Mouse (Mus musculus) gastrocnemius, postnatal 36 days (tissue): ENCODE measurements around the gene Ppp6r1. TPM values are rescaled to one million over a fixed set of nuclear protein-coding genes. Genes with fewer than 3 reads are reported as not detected.

Experiments used
- DNase-seq, 2 experiments: peaks; one replicate each; pipeline ENCODE4 v3.0.0; 2022
- intact Hi-C: fragments of 180-260 bp; cut with DNase I; formaldehyde crosslinking; loops from one replicate; pipeline ENCODE4 v1.15.1; 2025
- total RNA-seq, 2 experiments: library from RNA; stranded (reverse); gene quantifications; 2 replicates each; pipeline ENCODE4 v1.2.3; 2021

Gene Ppp6r1
- total RNA-seq, 2 experiments from 2014 or later: 40.2 to 42.4 TPM

- intact Hi-C loops: no loop called here
- no peak for DNase-seq
These were observed 1.2 kb upstream of the Ppp6r1 start for GRCm38 (mm10) chr7:4659911-4660443.

DNA sequence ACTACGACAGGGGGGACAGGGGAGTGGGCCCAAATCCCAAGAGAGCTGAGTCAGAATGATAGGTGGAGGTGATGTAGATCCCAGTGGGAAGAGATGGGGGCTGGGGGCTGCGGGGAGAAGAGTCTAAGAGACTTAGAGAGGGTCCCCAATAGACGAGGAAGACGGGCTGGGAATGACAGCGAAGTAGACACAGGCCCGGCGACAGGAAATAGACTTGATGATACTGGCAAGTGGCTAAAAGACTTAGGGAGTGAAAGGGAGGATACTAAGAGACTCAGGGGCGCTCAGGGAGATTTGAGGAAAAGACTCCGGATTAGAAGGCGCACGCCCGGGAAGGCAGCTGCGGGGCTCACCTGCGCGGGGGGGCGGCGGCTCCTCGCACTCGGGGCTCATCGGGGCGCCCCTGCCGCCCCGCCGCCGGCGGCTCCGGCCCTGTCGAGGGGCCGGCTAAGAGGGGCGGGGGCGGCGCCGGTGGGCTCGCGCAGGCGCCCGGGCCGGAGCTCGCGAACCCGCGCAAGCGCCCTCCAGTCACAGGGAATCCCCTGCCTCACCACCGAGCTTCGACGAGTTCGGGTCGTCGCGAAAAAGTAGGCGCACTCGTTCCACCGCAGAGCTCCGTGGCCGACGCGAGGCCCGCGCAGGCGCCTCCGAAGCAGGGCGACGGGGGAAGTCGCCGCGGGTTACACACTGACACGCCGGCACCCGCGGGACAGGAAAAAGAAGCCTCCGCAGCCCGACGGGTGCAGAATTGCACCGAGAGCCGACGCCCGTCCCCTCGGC is 501 bp downstream of the Ppp6r1 start:
- no peak for DNase-seq
- intact Hi-C loops: no loop called here

DNA sequence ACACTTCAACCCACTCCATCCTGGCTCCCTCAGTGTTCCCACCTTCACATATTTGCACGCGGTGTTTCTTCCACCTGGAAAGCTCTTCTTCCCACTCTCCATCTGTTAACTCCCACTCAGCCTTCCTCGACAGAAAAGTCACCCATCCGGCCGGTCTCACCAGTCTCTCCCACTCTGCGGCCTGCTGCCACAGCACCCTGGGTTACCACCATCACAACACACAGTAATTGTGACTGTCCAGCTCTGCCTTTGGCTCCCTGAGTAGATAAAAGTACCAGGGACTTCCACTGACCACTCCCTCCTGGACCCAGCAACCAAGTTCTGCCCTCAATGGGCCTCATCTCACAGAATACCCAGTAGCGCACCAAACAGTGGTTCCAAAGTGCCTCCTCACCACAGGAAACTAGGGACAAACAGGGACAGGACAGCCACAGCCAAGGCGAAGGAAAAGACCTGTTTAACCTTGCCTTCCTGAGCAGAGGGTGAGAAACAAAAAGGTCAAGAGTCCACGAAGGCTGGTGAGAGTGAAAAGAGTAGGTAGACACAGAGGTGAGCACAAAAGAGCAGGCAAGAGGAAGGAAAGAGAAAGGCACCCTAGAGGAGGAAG is 1.2 kb downstream of the Ppp6r1 start:
- intact Hi-C loops: no loop called here
- no peak for DNase-seq

GRCm38 (mm10) chr7:4656818-4657217 is 2.0 kb downstream of the Ppp6r1 start:
- intact Hi-C loops: no loop called here
- DNase-seq: no peak

GRCm38 (mm10) chr7:4655916-4656315 is 2.9 kb downstream of the Ppp6r1 start:
- intact Hi-C loops: no loop called here
- no peak for DNase-seq

- intact Hi-C loops: no loop called here
- no peak for DNase-seq
These were observed 3.4 kb downstream of the Ppp6r1 start for GRCm38 (mm10) chr7:4655393-4655792.

- intact Hi-C loops: no loop called here
- no peak for DNase-seq
These were observed 4.6 kb downstream of the Ppp6r1 start for GRCm38 (mm10) chr7:4654221-4654620.

DNA sequence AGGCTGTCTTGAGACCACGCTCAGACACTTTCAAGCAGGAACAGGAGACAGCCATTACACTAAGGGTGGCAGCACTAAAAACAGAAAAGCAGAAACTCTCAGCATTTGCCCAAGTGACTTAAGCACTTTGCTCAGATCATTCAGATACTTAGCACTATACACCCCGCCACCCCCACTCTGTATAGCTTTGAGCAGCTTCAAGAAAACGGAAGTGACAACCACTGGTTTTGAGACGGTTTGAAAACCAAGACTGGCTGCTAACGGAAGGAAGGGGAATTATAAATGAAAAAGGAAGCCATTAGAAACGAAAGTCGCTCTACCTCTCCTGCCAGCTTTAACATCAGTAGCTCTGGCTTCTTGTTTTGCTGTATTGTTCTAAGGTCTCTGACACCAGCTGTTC is 5.0 kb downstream of the Ppp6r1 start:
- intact Hi-C loops: no loop called here
- DNase-seq: no peak

GRCm38 (mm10) chr7:4653351-4653750 is 5.5 kb downstream of the Ppp6r1 start:
- DNase-seq: no peak
- intact Hi-C loops: no loop called here

DNA sequence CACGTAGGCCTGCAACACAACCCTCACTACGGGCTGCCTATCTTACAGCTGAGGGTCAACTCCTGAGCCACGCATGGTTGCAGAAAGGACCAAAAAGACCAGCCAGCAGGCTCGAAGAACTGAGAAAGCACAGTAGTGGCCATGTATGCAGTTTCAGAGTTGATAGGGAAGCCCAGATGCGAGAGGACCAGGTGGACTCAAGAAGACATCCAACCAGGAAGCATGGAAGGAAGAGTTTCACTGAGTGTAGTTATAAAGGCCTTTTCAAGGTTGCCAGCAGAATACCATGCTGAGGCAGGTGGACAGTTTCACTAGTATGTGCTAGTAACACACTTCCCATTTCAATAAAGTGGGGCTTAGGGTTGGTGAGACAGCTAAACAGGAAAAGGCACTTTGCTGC is 6.1 kb downstream of the Ppp6r1 start:
- no peak for DNase-seq
- intact Hi-C loops: no loop called here

DNA sequence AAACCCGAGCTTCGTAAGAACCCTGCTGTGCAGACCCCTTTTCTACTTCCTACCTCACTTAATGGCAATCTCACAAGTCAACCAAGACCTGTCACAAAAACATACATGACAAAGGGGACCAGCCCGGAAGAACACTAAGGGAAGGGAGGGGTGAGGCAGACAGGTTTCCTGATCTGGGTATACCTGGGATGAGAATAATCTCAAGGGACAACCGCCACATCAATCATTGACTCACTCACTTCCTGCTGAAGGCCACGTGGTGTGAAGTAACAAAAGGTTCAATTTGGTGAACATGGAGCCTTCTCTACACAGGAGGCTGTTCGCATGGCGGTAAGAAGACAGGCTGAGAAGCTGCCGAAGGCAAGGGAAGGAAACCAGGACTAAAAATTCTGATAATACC is 7.2 kb downstream of the Ppp6r1 start:
- no peak for DNase-seq
- intact Hi-C loops: no loop called here

GRCm38 (mm10) chr7:4647992-4648391 is 10.8 kb downstream of the Ppp6r1 start:
- DNase-seq: no peak
- intact Hi-C loops: no loop called here

DNA sequence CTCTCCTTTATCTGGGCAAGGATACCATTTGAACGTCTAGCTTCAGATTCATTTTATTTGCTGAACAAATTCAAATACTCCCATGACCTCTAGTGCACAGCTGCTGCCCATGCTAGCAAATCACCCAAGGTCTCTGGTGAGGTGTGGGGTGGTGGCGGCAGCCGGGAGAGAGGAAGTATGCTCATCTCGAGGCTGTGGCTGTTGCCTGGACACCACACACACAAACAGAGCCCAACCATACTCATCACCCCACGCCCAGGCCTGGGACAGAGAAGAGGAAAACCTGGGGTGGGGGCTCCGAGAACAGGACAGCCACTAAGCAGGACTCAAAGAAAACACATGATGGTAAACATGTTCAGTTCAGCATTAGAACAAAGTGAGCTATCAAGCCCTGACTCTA is 11.5 kb downstream of the Ppp6r1 start:
- intact Hi-C loops: no loop called here
- DNase-seq: no peak

GRCm38 (mm10) chr7:4646806-4647205 is 12.0 kb downstream of the Ppp6r1 start:
- DNase-seq: no peak
- intact Hi-C loops: no loop called here

GRCm38 (mm10) chr7:4643225-4643624 is 15.6 kb downstream of the Ppp6r1 start:
- no peak for DNase-seq
- intact Hi-C loops: no loop called here

DNA sequence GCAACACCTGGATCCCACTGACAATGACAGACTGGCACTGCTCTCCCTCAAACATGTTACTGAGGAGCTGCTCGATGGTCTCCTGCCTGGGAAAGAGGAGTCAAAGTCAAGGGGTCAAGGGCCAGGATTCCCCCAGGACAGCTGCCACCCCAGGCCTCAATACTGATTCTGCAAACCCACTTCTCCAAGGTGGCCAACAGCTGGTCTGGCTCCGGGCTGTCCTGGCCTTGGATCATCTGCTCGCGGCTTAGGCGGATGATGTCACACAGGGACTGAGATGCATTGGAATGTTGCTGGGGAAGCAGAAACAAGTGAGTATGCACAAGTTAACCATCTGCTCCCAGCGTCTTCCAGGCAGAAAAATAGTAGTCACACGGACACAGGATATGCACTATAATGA is 16.9 kb downstream of the Ppp6r1 start:
- intact Hi-C loops: no loop called here

GRCm38 (mm10) chr7:4641155-4641554 is 17.7 kb downstream of the Ppp6r1 start:
- intact Hi-C loops: no loop called here
- no peak for DNase-seq

More for the DNA sequence above, 16.9 kb downstream of the Ppp6r1 start:
- no peak for DNase-seq

DNA sequence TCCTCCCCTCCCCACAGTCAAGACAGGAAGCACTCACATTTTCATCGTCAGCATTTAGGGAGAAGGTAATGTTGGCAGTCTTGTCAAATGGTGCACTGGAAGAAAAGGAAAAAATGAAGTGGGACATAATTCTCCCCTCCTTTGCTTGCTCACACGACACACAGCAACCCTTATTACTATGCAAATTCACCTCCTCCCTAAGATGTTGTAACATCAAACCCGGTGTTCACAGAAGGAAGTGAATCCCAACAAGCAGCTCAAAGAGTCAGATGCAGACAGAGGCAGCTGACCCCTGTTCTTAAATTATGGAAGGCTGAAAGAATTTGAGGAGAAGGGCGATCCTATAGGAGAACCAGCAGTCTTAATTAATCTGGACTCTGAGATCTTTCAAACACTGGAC is 22.6 kb downstream of the Ppp6r1 start:
- intact Hi-C loops: no loop called here
- no peak for DNase-seq

DNA sequence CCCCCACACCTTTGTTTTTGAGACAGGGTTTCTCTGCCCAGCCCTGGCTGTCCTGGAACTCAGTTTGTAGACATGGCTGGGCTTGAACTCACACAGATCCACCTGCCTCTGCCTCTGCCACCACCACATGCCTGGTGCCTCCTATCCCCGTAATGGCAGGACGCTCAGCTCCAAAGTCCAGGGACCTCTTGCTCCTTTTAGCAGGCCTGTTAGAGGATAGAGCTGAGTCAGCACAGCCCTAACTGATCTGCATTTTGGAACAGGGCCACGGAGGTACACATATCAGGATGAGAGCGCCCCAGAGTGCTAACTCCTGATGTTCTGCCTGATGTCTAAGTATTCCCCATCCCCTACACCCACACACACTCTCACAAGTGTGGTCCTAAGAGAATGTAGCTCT is 27.8 kb downstream of the Ppp6r1 start, which contains the start of gene Tmem86b:
Tmem86b (minus strand) TSS at position 392 of the 400 bp plus-strand sequence.
- intact Hi-C loops: no loop called here
- DNase-seq: no peak

GRCm38 (mm10) chr7:4630198-4630597 is 28.6 kb downstream of the Ppp6r1 start:
- no peak for DNase-seq
- intact Hi-C loops: no loop called here

DNA sequence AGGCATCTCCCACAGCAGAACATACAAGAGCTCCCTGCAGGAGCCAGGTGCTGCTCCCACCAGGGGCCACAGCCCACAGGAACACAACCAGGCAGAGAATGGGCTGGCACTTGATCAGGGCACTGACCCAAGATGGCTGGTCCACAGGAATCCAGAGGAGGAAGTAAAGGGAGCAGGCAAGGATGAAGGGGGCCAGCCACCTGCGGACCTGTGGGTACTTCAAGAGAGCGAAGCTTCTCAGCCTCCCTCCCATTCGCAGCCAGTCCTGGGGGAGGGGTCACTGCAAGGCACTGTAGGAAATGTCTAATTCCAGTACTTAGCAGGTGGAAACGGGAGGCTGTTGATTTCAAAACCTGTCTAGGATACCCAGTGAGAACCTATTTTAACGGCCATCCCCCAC is 29.2 kb downstream of the Ppp6r1 start:
- intact Hi-C loops: no loop called here
- DNase-seq: no peak

DNA sequence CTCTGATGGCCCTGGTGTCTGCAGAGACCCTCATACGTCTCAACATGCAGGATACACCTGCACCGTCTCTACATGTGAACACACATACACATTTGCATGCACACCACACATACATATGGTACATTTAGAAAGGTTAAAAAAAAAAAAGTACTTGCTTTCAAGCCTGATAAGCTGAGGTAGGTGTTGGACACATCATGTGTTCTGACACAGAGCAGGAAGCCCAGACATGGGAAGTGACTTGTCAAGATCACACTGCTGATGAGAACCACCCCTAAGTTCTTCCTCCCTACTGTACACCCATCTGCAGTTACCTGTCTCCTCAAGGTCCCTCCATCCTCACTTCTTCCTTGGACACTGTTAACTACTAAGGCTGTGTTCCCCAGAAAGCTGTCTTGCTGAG is 32.9 kb downstream of the Ppp6r1 start:
- intact Hi-C loops: no loop called here
- DNase-seq: no peak
